Mouse (Mus musculus): ENCODE data around the gene Prr19. TPM values are rescaled to one million over a fixed set of nuclear protein-coding genes. Genes with fewer than 3 reads are reported as not detected.
"Not testable (repeated sequence)": the region's sequence is repeated elsewhere in the genome, so short reads cannot be mapped to it uniquely, and the experiment has no call there.

Prr19 gene
- total RNA-seq, 2 experiments from 2014 or later = not detected

- no peak for DNase-seq (ENCODE audit: extremely low spot score in 1 of 2, low spot score in 1 of 2)
Measured at GRCm38 (mm10) chr7:25315306-25316041, 14.3 kb downstream of the Prr19 start.

DNA sequence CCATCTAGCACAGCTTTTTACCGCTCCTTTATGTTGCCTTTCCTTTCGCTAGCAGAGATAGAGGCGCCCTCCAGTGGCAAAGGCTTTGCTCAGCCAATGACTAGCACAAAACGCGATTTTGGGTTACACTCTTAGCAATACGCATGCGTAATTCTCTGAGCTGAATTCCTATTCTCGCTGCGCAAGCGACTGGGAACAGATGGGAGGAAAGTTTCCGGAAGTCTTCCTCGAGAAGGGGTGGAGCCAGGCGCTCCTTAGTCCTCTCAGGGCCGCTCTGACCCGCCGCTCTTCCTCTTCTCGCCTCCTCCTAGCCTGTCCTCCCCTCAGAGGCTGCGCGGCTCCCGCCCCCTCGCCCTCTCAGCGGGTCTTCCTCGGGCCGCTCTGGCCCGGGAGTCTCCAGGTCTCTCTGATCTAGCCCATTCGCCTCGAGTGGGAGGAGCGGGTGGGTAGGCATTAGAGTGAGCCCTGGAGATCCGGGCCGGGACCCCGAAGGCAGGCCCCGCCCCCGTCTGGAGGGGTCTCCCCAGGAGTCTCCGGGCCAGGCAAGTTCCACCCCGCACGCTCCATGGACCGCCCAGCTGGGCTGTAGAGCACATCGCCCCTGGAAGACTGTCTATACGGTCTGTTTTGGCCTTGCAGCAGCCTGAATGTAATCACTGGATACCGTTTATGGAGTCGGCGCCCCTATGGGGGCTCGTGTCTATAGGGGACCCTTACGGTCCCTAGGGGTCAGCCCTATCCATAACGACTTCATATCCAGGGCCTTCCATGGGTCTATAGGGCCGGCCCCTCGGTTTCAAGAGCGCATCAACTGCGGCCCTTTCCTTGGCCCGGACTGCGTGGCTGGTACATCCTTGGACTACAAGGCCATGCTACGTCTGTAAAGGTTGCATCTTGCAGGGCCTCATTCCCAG is 15.6 kb downstream of the Prr19 start, which contains the start of gene Megf8:
Gene Megf8 (plus strand): TSS at position 633 of the 914 bp plus-strand sequence.
- DNase-seq (ENCODE audit: extremely low spot score in 1 of 2, low spot score in 1 of 2) = peak; percentile 78 to 95

DNA sequence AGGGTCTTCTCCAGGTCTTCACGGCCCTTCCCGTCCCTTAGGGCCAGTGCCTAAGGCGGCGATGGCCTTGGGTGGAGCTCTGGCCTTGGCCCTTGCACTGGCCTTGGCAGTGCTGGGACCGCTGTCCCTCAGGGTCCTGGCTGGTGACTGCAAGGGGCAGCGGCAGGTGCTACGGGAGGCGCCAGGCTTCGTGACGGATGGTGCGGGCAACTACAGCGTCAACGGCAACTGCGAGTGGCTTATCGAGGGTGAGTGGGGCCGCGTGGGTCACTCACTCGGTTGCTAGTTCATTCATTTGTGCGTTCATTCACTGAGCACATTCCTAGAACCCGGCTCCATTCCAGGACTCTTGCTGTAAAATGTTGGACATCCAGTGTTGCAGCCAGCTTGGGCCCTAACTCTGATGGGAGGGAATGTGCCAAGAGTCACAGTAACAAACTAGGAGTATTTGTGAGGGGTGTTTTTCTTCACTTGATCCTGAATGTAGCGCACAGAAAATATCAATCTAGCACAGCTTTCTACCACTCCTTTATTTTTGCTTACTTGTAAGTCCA is 16.3 kb downstream of the Prr19 start:
- DNase-seq (ENCODE audit: extremely low spot score in 1 of 2, low spot score in 1 of 2) = no peak

GRCm38 (mm10) chr7:25322058-25322484 is 20.9 kb downstream of the Prr19 start:
- no peak for DNase-seq (ENCODE audit: extremely low spot score in 1 of 2, low spot score in 1 of 2)

GRCm38 (mm10) chr7:25323219-25323618 is 22.0 kb downstream of the Prr19 start:
- DNase-seq (ENCODE audit: extremely low spot score in 1 of 2, low spot score in 1 of 2) = no peak

DNA sequence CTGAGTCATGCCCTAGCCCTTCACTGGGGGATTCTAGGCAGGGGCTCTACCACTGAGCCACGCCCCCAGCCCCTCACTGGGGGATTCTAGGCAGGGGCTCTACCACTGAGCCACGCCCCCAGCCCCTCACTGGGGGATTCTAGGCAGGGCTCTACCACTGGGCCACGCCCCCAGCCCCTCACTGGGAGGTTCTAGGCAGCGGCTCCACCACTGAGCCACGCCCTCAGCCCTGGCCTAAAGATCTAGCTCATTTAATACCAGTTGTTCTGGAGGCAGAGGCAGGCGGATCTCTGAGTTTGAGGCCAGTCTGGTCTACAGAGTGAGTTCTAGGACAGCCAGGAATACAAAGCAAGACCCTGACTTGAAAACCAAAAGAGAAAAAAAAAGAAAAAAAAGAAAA is 24.2 kb downstream of the Prr19 start:
- DNase-seq (ENCODE audit: extremely low spot score in 1 of 2, low spot score in 1 of 2) = not testable (repeated sequence)

DNA sequence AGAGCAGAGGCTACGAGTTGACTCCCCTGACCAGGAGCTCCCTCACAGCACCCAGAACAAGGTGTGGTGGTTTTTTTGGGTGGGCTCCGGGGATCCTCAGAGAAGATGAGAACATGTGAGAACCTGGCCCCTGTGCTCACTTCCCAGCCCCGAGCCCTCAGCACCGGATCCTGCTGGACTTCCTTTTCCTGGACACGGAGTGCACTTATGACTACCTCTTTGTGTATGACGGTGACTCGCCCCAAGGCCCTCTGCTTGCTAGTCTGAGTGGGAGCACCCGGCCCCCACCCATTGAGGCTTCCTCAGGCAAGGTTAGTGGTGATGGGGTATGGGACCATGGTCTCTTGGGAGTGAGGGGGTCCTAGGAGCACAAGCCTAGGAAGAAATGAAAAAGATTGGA is 25.0 kb downstream of the Prr19 start:
- DNase-seq (ENCODE audit: extremely low spot score in 1 of 2, low spot score in 1 of 2) = no peak

- peak; percentile 28 to 68 for DNase-seq (ENCODE audit: extremely low spot score in 1 of 2, low spot score in 1 of 2)
Measured at GRCm38 (mm10) chr7:25333596-25334307, 32.5 kb downstream of the Prr19 start.

DNA sequence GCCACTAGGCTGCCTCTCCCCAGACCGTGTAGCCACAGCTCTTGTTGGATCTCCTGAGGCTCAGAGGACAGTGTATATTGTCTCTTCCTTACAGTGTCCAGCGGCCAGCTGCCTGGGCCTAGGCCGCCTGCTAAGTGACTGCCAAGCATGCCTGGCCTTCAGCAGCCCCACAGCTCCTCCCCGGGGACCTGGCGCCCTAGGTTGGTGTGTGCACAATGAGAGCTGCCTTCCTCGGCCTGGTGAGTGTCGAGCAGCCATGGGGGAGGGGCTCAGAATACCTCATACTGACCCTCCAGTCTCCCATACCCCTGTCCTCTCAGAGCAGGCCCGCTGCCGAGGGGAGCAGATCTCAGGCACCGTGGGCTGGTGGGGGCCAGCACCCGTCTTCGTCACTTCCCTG is 33.3 kb downstream of the Prr19 start:
- no peak for DNase-seq (ENCODE audit: extremely low spot score in 1 of 2, low spot score in 1 of 2)

GRCm38 (mm10) chr7:25339329-25339728 is 38.1 kb downstream of the Prr19 start:
- DNase-seq (ENCODE audit: extremely low spot score in 1 of 2, low spot score in 1 of 2) = no peak

DNA sequence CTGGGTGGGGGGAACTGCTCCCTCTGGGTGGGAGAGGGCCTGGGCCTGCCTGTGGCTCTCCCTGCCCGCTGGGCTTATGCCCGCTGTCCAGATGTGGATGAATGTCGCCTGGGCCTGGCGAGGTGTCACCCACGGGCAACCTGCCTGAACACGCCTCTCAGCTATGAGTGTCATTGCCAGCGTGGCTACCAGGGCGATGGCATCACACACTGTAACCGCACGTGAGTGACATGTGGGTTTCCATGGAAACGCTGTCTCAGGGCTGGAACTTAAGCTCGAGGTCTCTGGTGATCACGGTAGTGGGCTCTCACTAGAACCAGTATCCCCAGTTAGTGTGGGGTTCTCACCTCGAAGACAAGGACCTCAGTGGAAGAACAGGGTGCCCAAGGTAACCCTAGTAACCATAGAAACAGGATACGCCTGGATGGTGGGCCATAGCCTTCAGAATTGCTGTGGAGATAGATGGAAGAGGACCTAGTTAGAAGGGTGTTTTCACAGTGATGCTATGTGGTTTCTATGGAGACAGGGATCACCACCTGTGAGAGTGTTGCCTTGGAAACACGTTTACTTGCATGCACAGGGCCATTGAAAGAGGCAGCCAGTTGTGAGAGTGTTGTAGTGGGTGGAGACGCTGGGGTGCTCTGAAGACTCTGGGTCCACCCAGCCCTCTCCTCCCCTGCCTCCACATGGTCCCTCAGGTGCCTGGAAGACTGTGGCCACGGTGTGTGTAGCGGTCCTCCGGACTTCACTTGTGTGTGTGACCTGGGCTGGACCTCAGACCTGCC is 40.0 kb downstream of the Prr19 start:
- peak in 1 of 2 experiments; percentile 16 for DNase-seq (ENCODE audit: extremely low spot score in 1 of 2, low spot score in 1 of 2)

DNA sequence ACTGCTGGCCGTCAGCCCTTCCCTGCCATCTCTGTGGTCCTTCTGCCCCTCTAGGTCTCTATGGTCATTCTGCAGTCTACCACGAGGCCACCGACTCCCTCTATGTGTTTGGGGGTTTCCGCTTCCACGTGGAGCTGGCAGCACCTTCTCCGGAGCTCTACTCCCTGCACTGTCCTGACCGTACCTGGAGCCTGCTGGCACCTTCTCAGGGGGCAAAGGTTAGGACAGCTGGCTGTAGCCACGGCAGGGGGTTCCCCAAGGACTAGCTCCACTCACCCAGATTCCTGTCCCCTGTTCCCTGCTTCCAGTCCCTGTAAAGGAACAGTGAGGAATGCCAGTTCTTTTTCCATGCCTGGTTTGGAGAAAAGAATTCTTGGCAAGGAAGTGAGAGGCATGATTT is 47.6 kb downstream of the Prr19 start:
- DNase-seq (ENCODE audit: extremely low spot score in 1 of 2, low spot score in 1 of 2) = no peak

Other genes with a start within 250 kb of the Prr19 start
- gene Grik5, start 229.1 kb upstream of the Prr19 start, total RNA-seq (2021) = 100 to 1,000 TPM; 225 to 267 TPM
- 10 to 100 TPM; 29.2 to 29.6 TPM for gene Zfp574, start 228.8 kb upstream of the Prr19 start, total RNA-seq (2021)
- gene Pou2f2, start 121.7 kb upstream of the Prr19 start, total RNA-seq (2021) = 10 to 100 TPM in 1 of 2 experiments, 1 to 10 TPM in 1; 7.1 to 11.8 TPM
- gene Dedd2, start 80.8 kb upstream of the Prr19 start, total RNA-seq (2021) = 10 to 100 TPM; 24.0 to 26.4 TPM
- 10 to 100 TPM; 10.5 to 12.4 TPM for gene Zfp526, start 80.0 kb upstream of the Prr19 start, total RNA-seq (2021)
- 100 to 1,000 TPM; 195 to 200 TPM for gene Gsk3a, start 63.6 kb upstream of the Prr19 start, total RNA-seq (2021)
- 10 to 100 TPM; 44.4 to 51.1 TPM for gene Erf, start 50.6 kb upstream of the Prr19 start, total RNA-seq (2021)
- 100 to 1,000 TPM; 176 to 220 TPM for gene Cic, start 33.7 kb upstream of the Prr19 start, total RNA-seq (2021)
- gene Pafah1b3, start 3.4 kb upstream of the Prr19 start, total RNA-seq (2021) = 10 to 100 TPM; 19.2 to 25.2 TPM
- 10 to 100 TPM; 26.0 to 28.1 TPM for gene Tmem145, start 4.7 kb downstream of the Prr19 start, total RNA-seq (2021)
- 10 to 100 TPM; 93.9 to 98.8 TPM for gene Megf8, start 15.8 kb downstream of the Prr19 start, total RNA-seq (2021)
- not detected for gene Cnfn, start 68.3 kb downstream of the Prr19 start, total RNA-seq (2021)
- 1 to 10 TPM; 7.0 to 7.8 TPM for gene Lipe, start 97.3 kb downstream of the Prr19 start, total RNA-seq (2021)
- not detected for gene Cxcl17, start 111.5 kb downstream of the Prr19 start, total RNA-seq (2021)
- gene Ceacam1, start 176.2 kb downstream of the Prr19 start, total RNA-seq (2021) = 1 to 10 TPM; 3.1 TPM
- under 1 TPM; 0.27 to 0.28 TPM for gene Ceacam2, start 238.4 kb downstream of the Prr19 start, total RNA-seq (2021)